ENCODE assay signal across 8 mouse cellular contexts in genomic region chr6:129180403-129181169, GRCm38 (mm10). TPM values are rescaled to one million over a fixed set of nuclear protein-coding genes. Genes with fewer than 3 reads are reported as not detected.
DNase-seq lines count a peak whose midpoint lies in the region; ATAC-seq and TF ChIP-seq lines count a peak whose summit lies in the region.

Clec2d (plus strand) TSS chr6:129180615.

- H3K4me2 ChIP-seq in embryonic facial prominence, embryonic 14.5 days (ENCODE audit: low read depth, low read length), result peak within 1 kb of the TSS; percentile 56
- H3K4me2 ChIP-seq in limb, embryonic 14.5 days (replicated peaks; ENCODE audit: low read depth, low read length, severe bottlenecking), result peak within 1 kb of the TSS; percentile 40
- peak within 1 kb of the TSS; percentile 52 for H3K4me2 ChIP-seq in midbrain, embryonic 16.5 days (ENCODE audit: low read length)

- H3K4me3 ChIP-seq in embryonic facial prominence, embryonic 14.5 days (ENCODE audit: low read depth, low read length), result peak within 1 kb of the TSS; percentile 46
- H3K4me3 ChIP-seq in limb, embryonic 14.5 days (replicated peaks; ENCODE audit: low read length), result peak within 1 kb of the TSS; percentile 37
- peak within 1 kb of the TSS; percentile 25 for H3K4me3 ChIP-seq in midbrain, embryonic 16.5 days (ENCODE audit: low read depth, low read length)
- peak within 1 kb of the TSS; percentile 74 for H3K4me3 ChIP-seq in spleen, adult 2 months (ENCODE audit: extremely low read depth, insufficient read depth, insufficient read length)

- TF ChIP-seq CTCF in spleen, adult 2 months (IDR thresholded peaks at IDR 0.05; ENCODE audit: extremely low read depth, insufficient read depth, insufficient read length, insufficient replicate concordance), result peak; percentile 55; the same call in 1 of the 2 replicates

- peak within 1 kb of the TSS; percentile 65 for H3K9ac ChIP-seq in embryonic facial prominence, embryonic 14.5 days (ENCODE audit: low read depth, low read length)
- peak within 1 kb of the TSS; percentile 45 for H3K9ac ChIP-seq in limb, embryonic 14.5 days (ENCODE audit: low read depth, low read length, severe bottlenecking)
- peak within 1 kb of the TSS; percentile 23; the same call in 1 of the 2 replicates for H3K9ac ChIP-seq in midbrain, embryonic 16.5 days (ENCODE audit: low read depth, low read length)

- H3K9me3 ChIP-seq in embryonic facial prominence, embryonic 14.5 days (ENCODE audit: control insufficient read depth, low read length), result no peaks in the 10 kb centered on the region
- no peaks in the 10 kb centered on the region for H3K9me3 ChIP-seq in limb, embryonic 14.5 days (ENCODE audit: control insufficient read depth, low read length)
- H3K9me3 ChIP-seq in midbrain, embryonic 16.5 days (replicated peaks; ENCODE audit: control insufficient read depth, low read length, poor library complexity, severe bottlenecking), result no peaks in the 10 kb centered on the region

- H3K4me1 ChIP-seq in embryonic facial prominence, embryonic 14.5 days (ENCODE audit: control insufficient read depth, insufficient read depth, low read length), result no peaks in the 10 kb centered on the region
- no peaks in the 10 kb centered on the region for H3K4me1 ChIP-seq in limb, embryonic 14.5 days (ENCODE audit: control insufficient read depth, insufficient read depth, low read length)
- no peaks in the 10 kb centered on the region for H3K4me1 ChIP-seq in midbrain, embryonic 16.5 days (ENCODE audit: control insufficient read depth, insufficient read depth, low read length)
- H3K4me1 ChIP-seq in spleen, adult 2 months (ENCODE audit: control insufficient read depth, insufficient read depth, insufficient read length), result 0 out of 2 replicates have a peak, but pooled peaks cover 3% of the 10 kb centered on the region

- H3K27ac ChIP-seq in embryonic facial prominence, embryonic 14.5 days (replicated peaks; ENCODE audit: low read depth, low read length), result peak within 1 kb of the TSS; percentile 92
- peak within 1 kb of the TSS; percentile 82 for H3K27ac ChIP-seq in limb, embryonic 14.5 days (replicated peaks; ENCODE audit: low read depth, low read length)
- peak within 1 kb of the TSS; percentile 36; the same call in 1 of the 2 replicates for H3K27ac ChIP-seq in midbrain, embryonic 16.5 days (ENCODE audit: low read length)
- peak within 1 kb of the TSS; percentile 98 for H3K27ac ChIP-seq in spleen, adult 2 months (ENCODE audit: insufficient read depth, low read length)

- ATAC-seq in embryonic facial prominence, embryonic 14.5 days (ENCODE audit: low read depth), result peak; percentile 93
- ATAC-seq in limb, embryonic 14.5 days (ENCODE audit: low FRiP score, low read depth), result peak; percentile 88
- peak; percentile 88 for ATAC-seq in midbrain, embryonic 16.5 days

- H3K27me3 ChIP-seq in embryonic facial prominence, embryonic 14.5 days (replicated peaks; ENCODE audit: control insufficient read depth, insufficient read depth, low read length), result no peaks in the 10 kb centered on the region
- no peaks in the 10 kb centered on the region for H3K27me3 ChIP-seq in limb, embryonic 14.5 days (ENCODE audit: control insufficient read depth, insufficient read depth, low read length)
- no peaks in the 10 kb centered on the region for H3K27me3 ChIP-seq in midbrain, embryonic 16.5 days (ENCODE audit: control insufficient read depth, insufficient read depth, low read depth, low read length)
- H3K27me3 ChIP-seq in spleen, adult 2 months (ENCODE audit: control insufficient read depth, insufficient read depth, low read length), result no peaks in the 10 kb centered on the region

- peak; percentile 37; the same call in 1 of the 2 replicates for TF ChIP-seq POLR2A in limb, embryonic 14.5 days (IDR thresholded peaks at IDR 0.05; ENCODE audit: borderline replicate concordance, extremely low read depth, insufficient read depth, insufficient read length)
- TF ChIP-seq POLR2A in spleen, adult 2 months (IDR thresholded peaks at IDR 0.05; ENCODE audit: low read depth, low read length), result peak; percentile 96

- peak; percentile 93 for DNase-seq in A20 (ENCODE audit: low read depth, low spot score)
- peak; percentile 18 to 36 for DNase-seq in adrenal gland, postnatal 4 days (ENCODE audit: low spot score in 2 of 2)
- peak; percentile 97 for DNase-seq in embryonic facial prominence, embryonic 14.5 days (ENCODE audit: low spot score)
- peak; percentile 92 to 94 for DNase-seq in heart, adult 18-20 months
- DNase-seq in kidney, adult 18-20 months, result peak; percentile 86
- DNase-seq in limb, embryonic 14.5 days (ENCODE audit: low spot score), result peak; percentile 94
- peak; percentile 83 to 94 for DNase-seq in spleen, adult 2 months (ENCODE audit: low read depth in 1 of 2, low spot score in 2 of 2)

- peaks cover 8% of the 10 kb centered on the region; the same call in 1 of the 2 replicates for H3K36me3 ChIP-seq in embryonic facial prominence, embryonic 14.5 days (ENCODE audit: control insufficient read depth, insufficient read depth, low read length)
- no peaks in the 10 kb centered on the region; the same call in 1 of the 2 replicates for H3K36me3 ChIP-seq in limb, embryonic 14.5 days (ENCODE audit: control insufficient read depth, insufficient read depth, low read length)
- H3K36me3 ChIP-seq in midbrain, embryonic 16.5 days (ENCODE audit: control insufficient read depth, insufficient read depth, low read length), result no peaks in the 10 kb centered on the region
- H3K36me3 ChIP-seq in spleen, adult 2 months (ENCODE audit: control insufficient read depth, insufficient read depth, low read length), result peaks cover 26% of the 10 kb centered on the region

- 1% methylated on average over 15 of the region's 15 CpGs for WGBS in embryonic facial prominence, embryonic 14.5 days
- 10% methylated on average over 15 of the region's 15 CpGs for WGBS in limb, embryonic 14.5 days
- under 1% methylated on average over 15 of the region's 15 CpGs for WGBS in midbrain, embryonic 16.5 days
- WGBS in spleen, adult 2 months, result under 1% methylated on average over 15 of the region's 15 CpGs

RNA-seq across cellular contexts. Expression of gene Clec2d, which starts in this region (rescaled TPM):
- 10 to 100 TPM; 34.7 to 49.1 TPM for total RNA-seq in adrenal gland, postnatal 4 days (2021)
- polyA plus RNA-seq in embryonic facial prominence, embryonic 14.5 days (2014; fragmentation: Nextera tagmentation; extraction: Ambion mirVana), result 0.51 and 0.97 TPM in 2 replicates
- total RNA-seq in heart, adult 18-20 months (2021), result 10 to 100 TPM; 32.0 to 46.1 TPM
- 5.7 and 11.1 TPM in 2 replicates for polyA plus RNA-seq in limb, embryonic 14.5 days (2012; rRNA removed)
- not detected in 2 replicates for polyA plus RNA-seq in limb, embryonic 14.5 days (2014; fragmentation: Nextera tagmentation; extraction: Ambion mirVana)
- polyA plus RNA-seq in midbrain, embryonic 16.5 days (2015; fragmentation: Nextera tagmentation; extraction: Ambion mirVana), result not detected in 2 replicates
- 47.0 and 47.4 TPM in 2 replicates for polyA plus RNA-seq in spleen, adult 2 months (2012; rRNA removed)

Comparison
In these comparisons a context has a peak if more than half of its experiments do, and no peak if none do; other contexts are left out.
1. Peak in every context shown above with its lines: DNase-seq, ATAC-seq, H3K4me3 ChIP-seq and H3K27ac ChIP-seq.
2. Peak in DNase-seq, ATAC-seq, H3K4me3 ChIP-seq, H3K27ac ChIP-seq, H3K9ac ChIP-seq and H3K4me2 ChIP-seq in embryonic facial prominence, embryonic 14.5 days; RNA of the gene not detected or under 1 TPM.
3. Peak in ATAC-seq, H3K4me3 ChIP-seq, H3K27ac ChIP-seq, H3K9ac ChIP-seq and H3K4me2 ChIP-seq in midbrain, embryonic 16.5 days; RNA of the gene not detected or under 1 TPM.
4. DNase-seq: peak in every context shown above with its lines; median percentile 97 in embryonic facial prominence, embryonic 14.5 days; 94 in limb, embryonic 14.5 days; 93 in A20; 93 in heart, adult 18-20 months; 88 in spleen, adult 2 months; 86 in kidney, adult 18-20 months; 27 in adrenal gland, postnatal 4 days.
5. H3K27ac ChIP-seq: peak in every context shown above with its lines; median percentile 98 in spleen, adult 2 months; 92 in embryonic facial prominence, embryonic 14.5 days; 82 in limb, embryonic 14.5 days; 36 in midbrain, embryonic 16.5 days.